Mouse (Mus musculus) stomach, embryonic 16.5 days (tissue): ENCODE measurements around the gene Swsap1. TPM values are rescaled to one million over a fixed set of nuclear protein-coding genes. Genes with fewer than 3 reads are reported as not detected.

Experiments used
- ATAC-seq: fragments of 200-750 bp; cut with Nextera tagmentation; 2 replicates; pipeline ENCODE4 v1.8.0; 2017; ENCODE audit warnings: moderate number of reproducible peaks, moderate TSS enrichment; ENCODE audit not compliant: insufficient read depth, low FRiP score
- H3K27ac ChIP-seq: fragments of 300-500 bp; sonication (generic); 2 replicates; pipeline ENCODE4 v1.5.1; 2014; ENCODE audit warnings: low read length
- H3K27me3 ChIP-seq: fragments of 300-500 bp; sonication (generic); 2 replicates; pipeline ENCODE4 v1.6.1; 2014; ENCODE audit warnings: low read length, control low read depth, mixed read lengths; ENCODE audit not compliant: control insufficient read depth, insufficient read depth
- H3K36me3 ChIP-seq: fragments of 300-500 bp; sonication (generic); 2 replicates; pipeline ENCODE4 v1.6.1; 2014; ENCODE audit warnings: low read length; ENCODE audit not compliant: control insufficient read depth, insufficient read depth
- H3K4me1 ChIP-seq: fragments of 300-500 bp; sonication (generic); 2 replicates; pipeline ENCODE4 v1.6.1; 2014; ENCODE audit warnings: low read length, control low read depth, mixed read lengths; ENCODE audit not compliant: control insufficient read depth, insufficient read depth
- H3K4me2 ChIP-seq: fragments of 300-500 bp; sonication (generic); 2 replicates; pipeline ENCODE4 v1.6.1; 2014; ENCODE audit warnings: low read depth, low read length, mixed read lengths
- H3K4me3 ChIP-seq: fragments of 300-500 bp; sonication (generic); replicated peaks from 2 replicates; pipeline ENCODE4 v1.5.1; 2014; ENCODE audit warnings: mild to moderate bottlenecking, low read length
- H3K9ac ChIP-seq: fragments of 300-500 bp; sonication (generic); 2 replicates; pipeline ENCODE4 v1.6.1; 2014; ENCODE audit warnings: low read length
- H3K9me3 ChIP-seq: fragments of 300-500 bp; sonication (generic); replicated peaks from 2 replicates; pipeline ENCODE4 v1.6.1; 2016; ENCODE audit warnings: low read length, control low read depth; ENCODE audit not compliant: control insufficient read depth
- WGBS: fragments of 180-500 bp; shearing (Covaris S2); extraction: QIAGEN DNeasy Blood & Tissue Kit; methylation state at CpG from one replicate; pipeline ENCODE4 v1.1.7; 2014; 5-methylcytosine and 5-hydroxymethylcytosine counted together
- polyA plus RNA-seq: library from polyadenylated mRNA; unstranded; fragments of >200 nt; fragmentation: Nextera tagmentation; extraction: Ambion mirVana; gene quantifications from 2 replicates; pipeline ENCODE4 v1.2.1, GENCODE M21; 2015

Swsap1 gene
- polyA plus RNA-seq, 1 experiment from 2014 or later: 6.0 TPM

GRCm38 (mm10) chr9:21969304-21969703 is 13.7 kb downstream of the Swsap1 start:
- H3K9me3 ChIP-seq: no peaks in the 10 kb centered on the region
- no peaks in the 10 kb centered on the region for H3K36me3 ChIP-seq
- H3K27ac ChIP-seq: no peak overlapping the region
- no peaks in the 10 kb centered on the region for H3K27me3 ChIP-seq
- WGBS: 87% methylated on average over 4 of the region's 4 CpGs
- H3K4me1 ChIP-seq: no peaks in the 10 kb centered on the region
- ATAC-seq: no peak
- H3K4me3 ChIP-seq: no peak overlapping the region
- no peak overlapping the region for H3K4me2 ChIP-seq
- no peak overlapping the region for H3K9ac ChIP-seq

GRCm38 (mm10) chr9:21976626-21977175 is 21.1 kb downstream of the Swsap1 start:
- Histone ChIP-seq H3K4me2 (no peak overlapping the region), H3K4me3 (no peak overlapping the region), H3K9ac (no peak overlapping the region), H3K9me3 (no peaks in the 10 kb centered on the region), H3K27ac (no peak overlapping the region), H3K4me1 (no peaks in the 10 kb centered on the region), H3K36me3 (no peaks in the 10 kb centered on the region), H3K27me3 (no peaks in the 10 kb centered on the region; the same call in 1 of the 2 replicates)
- ATAC-seq: no peak
- WGBS: 86% methylated on average over 10 of the region's 10 CpGs

DNA sequence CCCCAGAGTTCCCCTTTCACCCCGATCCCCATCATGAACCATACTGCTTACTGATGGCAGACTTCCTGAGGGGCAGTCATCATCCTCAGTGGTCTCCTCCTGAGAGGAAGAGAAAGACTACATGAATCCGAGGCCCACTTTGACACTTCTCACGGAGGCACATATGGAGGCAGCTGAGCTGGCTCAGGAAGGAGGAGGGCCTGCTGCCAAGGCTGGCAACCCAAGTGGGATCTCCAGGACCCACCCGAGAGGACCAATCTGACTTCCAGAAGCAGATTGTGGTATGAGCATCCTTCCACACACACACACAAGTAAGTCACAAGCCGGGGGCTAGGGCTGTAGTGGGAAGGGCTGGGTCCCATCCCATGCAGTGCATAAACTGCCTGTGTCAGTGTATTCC is 21.8 kb downstream of the Swsap1 start:
- no peak for ATAC-seq
- no peak overlapping the region for H3K27ac ChIP-seq
- H3K9me3 ChIP-seq: no peaks in the 10 kb centered on the region
- H3K27me3 ChIP-seq: no peaks in the 10 kb centered on the region; the same call in 1 of the 2 replicates
- H3K4me1 ChIP-seq: no peaks in the 10 kb centered on the region
- no peak overlapping the region for H3K4me2 ChIP-seq
- H3K4me3 ChIP-seq: no peak overlapping the region
- no peak overlapping the region for H3K9ac ChIP-seq
- 87% methylated on average over 5 of the region's 5 CpGs for WGBS
- no peaks in the 10 kb centered on the region for H3K36me3 ChIP-seq

- WGBS: 30% methylated on average over 2 of the region's 2 CpGs
- Histone ChIP-seq H3K36me3 (no peaks in the 10 kb centered on the region), H3K9me3 (no peaks in the 10 kb centered on the region), H3K9ac (no peak overlapping the region), H3K4me3 (no peak overlapping the region), H3K27me3 (no peaks in the 10 kb centered on the region; the same call in 1 of the 2 replicates), H3K4me1 (no peaks in the 10 kb centered on the region), H3K4me2 (no peak overlapping the region), H3K27ac (no peak overlapping the region)
- ATAC-seq: no peak
Observed at GRCm38 (mm10) chr9:21977972-21978371, 22.4 kb downstream of the Swsap1 start.

GRCm38 (mm10) chr9:21978398-21979128 is 23.0 kb downstream of the Swsap1 start:
- Histone ChIP-seq H3K4me1 (no peaks in the 10 kb centered on the region), H3K36me3 (no peaks in the 10 kb centered on the region), H3K27me3 (no peaks in the 10 kb centered on the region; the same call in 1 of the 2 replicates), H3K9me3 (no peaks in the 10 kb centered on the region), H3K27ac (no peak overlapping the region), H3K4me3 (no peak overlapping the region), H3K9ac (no peak overlapping the region), H3K4me2 (no peak overlapping the region)
- WGBS: 92% methylated on average over 4 of the region's 4 CpGs
- no peak for ATAC-seq

DNA sequence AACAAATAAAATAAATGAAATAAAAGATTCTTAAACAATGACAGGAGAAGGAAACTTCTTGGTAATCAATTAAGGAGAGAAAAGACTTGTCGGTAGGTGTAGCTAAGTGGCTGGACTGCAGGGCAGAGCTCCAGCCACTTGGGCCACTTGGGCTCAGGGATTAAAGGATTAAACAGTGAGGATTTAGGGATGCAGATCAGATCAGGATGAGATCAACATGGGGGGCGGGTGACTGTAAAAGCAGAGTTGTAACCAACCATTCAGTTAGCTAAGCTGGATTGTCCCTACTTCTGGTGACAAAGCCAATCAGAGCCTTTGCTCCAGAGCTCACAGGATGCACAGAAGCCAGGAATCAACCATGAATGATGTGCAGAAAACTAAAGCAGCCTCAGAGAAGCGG is 28.4 kb downstream of the Swsap1 start:
- Histone ChIP-seq H3K36me3 (no peaks in the 10 kb centered on the region), H3K27ac (no peak overlapping the region), H3K4me2 (no peak overlapping the region), H3K9me3 (no peaks in the 10 kb centered on the region), H3K9ac (no peak overlapping the region), H3K4me1 (0 out of 2 replicates have a peak, but pooled peaks cover 9% of the 10 kb centered on the region), H3K27me3 (peaks cover 23% of the 10 kb centered on the region), H3K4me3 (no peak overlapping the region)
- WGBS: 24% methylated on average over 3 of the region's 3 CpGs
- no peak for ATAC-seq

DNA sequence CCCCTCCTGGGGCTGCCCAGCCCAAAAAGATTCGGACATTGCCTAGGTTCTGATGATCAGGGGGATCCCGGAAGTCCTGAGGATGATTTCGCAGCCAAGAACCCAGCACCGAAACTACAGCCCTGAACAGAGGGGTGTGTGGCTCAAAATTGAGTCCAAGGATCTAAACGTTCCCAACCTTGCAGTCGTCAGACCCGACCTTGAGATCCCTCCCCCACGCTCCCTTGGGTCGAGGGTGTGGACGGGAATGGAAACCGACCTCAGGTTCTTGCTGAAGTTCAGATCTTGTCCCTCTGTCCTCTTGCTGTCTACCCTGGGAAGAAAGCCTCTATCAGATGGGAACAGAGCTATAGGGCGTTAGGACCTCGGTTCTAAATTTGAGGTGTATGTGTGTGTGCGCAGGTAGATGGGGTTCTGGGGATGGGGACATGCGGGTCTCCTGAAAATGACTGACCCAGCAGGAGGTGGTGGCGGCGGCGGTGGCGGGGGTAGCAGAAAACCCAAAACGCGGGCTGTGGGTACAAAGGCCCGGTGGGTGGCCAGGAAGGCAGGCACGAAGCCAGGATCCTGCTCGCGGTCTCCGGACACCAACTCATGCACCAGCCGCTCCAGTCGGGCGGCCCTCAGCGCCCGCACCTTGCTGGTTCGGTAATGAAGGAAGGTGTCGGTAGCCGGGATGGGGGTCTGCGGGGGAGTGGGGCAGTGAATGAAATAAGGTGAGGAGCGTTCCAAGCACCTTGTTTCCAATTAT is 32.2 kb downstream of the Swsap1 start:
- H3K36me3 ChIP-seq: no peaks in the 10 kb centered on the region
- peaks cover 15% of the 10 kb centered on the region for H3K4me1 ChIP-seq
- no peaks in the 10 kb centered on the region for H3K9me3 ChIP-seq
- H3K4me3 ChIP-seq: peak overlapping the region; percentile 52
- WGBS: 11% methylated on average over 36 of the region's 36 CpGs
- peaks cover 58% of the 10 kb centered on the region for H3K27me3 ChIP-seq
- no peak overlapping the region for H3K27ac ChIP-seq
- H3K4me2 ChIP-seq: peak overlapping the region; percentile 77
- H3K9ac ChIP-seq: no peak overlapping the region
- ATAC-seq: no peak

- peak overlapping the region; percentile 66 for H3K9ac ChIP-seq
- no peaks in the 10 kb centered on the region for H3K9me3 ChIP-seq
- H3K4me3 ChIP-seq: peak overlapping the region; percentile 52
- WGBS: 1% methylated on average over 32 of the region's 32 CpGs
- no peaks in the 10 kb centered on the region for H3K36me3 ChIP-seq
- no peak overlapping the region for H3K27ac ChIP-seq
- ATAC-seq: peak; percentile 54; the same call in 1 of the 2 replicates
- peaks cover 15% of the 10 kb centered on the region for H3K4me1 ChIP-seq
- peaks cover 58% of the 10 kb centered on the region for H3K27me3 ChIP-seq
- peak overlapping the region; percentile 77 for H3K4me2 ChIP-seq
Observed at GRCm38 (mm10) chr9:21988421-21989101, 33.0 kb downstream of the Swsap1 start.
